Mouse (Mus musculus): ENCODE measurements around the gene Hist1h2ae. TPM values are rescaled to one million over a fixed set of nuclear protein-coding genes. Genes with fewer than 3 reads are reported as not detected.

Gene Hist1h2ae
- polyA plus RNA-seq, 1 experiment from 2014 or later, result 14.5 TPM

Small RNA genes within 50 kb of the gene (microRNA-seq; reads per million reads assigned to microRNA genes)
- not detected for gene Gm44297
- not detected for gene Gm44359
- gene Gm44394, result not detected

Other genes starting within 250 kb of the Hist1h2ae start
- gene Zfp322a, start 202.0 kb downstream of the Hist1h2ae start, polyA plus RNA-seq (2015; fragmentation: Nextera tagmentation; extraction: Ambion mirVana), result 46.2 and 48.2 TPM in 2 replicates
- 9.8 and 10.1 TPM in 2 replicates for gene Abt1, start 147.4 kb downstream of the Hist1h2ae start, polyA plus RNA-seq (2015; fragmentation: Nextera tagmentation; extraction: Ambion mirVana)
- 0.09 and 0.20 TPM in 2 replicates for gene Btn1a1, start 105.3 kb downstream of the Hist1h2ae start, polyA plus RNA-seq (2015; fragmentation: Nextera tagmentation; extraction: Ambion mirVana)
- gene Btn2a2, start 82.4 kb downstream of the Hist1h2ae start, polyA plus RNA-seq (2015; fragmentation: Nextera tagmentation; extraction: Ambion mirVana), result 0.14 TPM in 1 of 2 replicates, not detected in the other
- gene Hist1h4h, start 40.2 kb downstream of the Hist1h2ae start, polyA plus RNA-seq (2015; fragmentation: Nextera tagmentation; extraction: Ambion mirVana), result 2.6 and 2.7 TPM in 2 replicates
- gene Hist1h2af, start 37.3 kb downstream of the Hist1h2ae start, polyA plus RNA-seq (2015; fragmentation: Nextera tagmentation; extraction: Ambion mirVana), result not detected in 2 replicates
- 0.66 TPM in 1 of 2 replicates, not detected in the other for gene Hist1h3g, start 35.8 kb downstream of the Hist1h2ae start, polyA plus RNA-seq (2015; fragmentation: Nextera tagmentation; extraction: Ambion mirVana)
- 0.16 and 0.29 TPM in 2 replicates for gene Hist1h2bh, start 27.8 kb downstream of the Hist1h2ae start, polyA plus RNA-seq (2015; fragmentation: Nextera tagmentation; extraction: Ambion mirVana)
- not detected in 2 replicates for gene Hist1h3f, start 27.2 kb downstream of the Hist1h2ae start, polyA plus RNA-seq (2015; fragmentation: Nextera tagmentation; extraction: Ambion mirVana)
- gene Hist1h4f, start 19.6 kb downstream of the Hist1h2ae start, polyA plus RNA-seq (2015; fragmentation: Nextera tagmentation; extraction: Ambion mirVana), result 0.59 TPM in 1 of 2 replicates, not detected in the other
- 0.07 and 0.10 TPM in 2 replicates for gene Hist1h1d, start 18.0 kb downstream of the Hist1h2ae start, polyA plus RNA-seq (2015; fragmentation: Nextera tagmentation; extraction: Ambion mirVana)
- gene Hist1h3e, start 8.9 kb downstream of the Hist1h2ae start, polyA plus RNA-seq (2015; fragmentation: Nextera tagmentation; extraction: Ambion mirVana), result 0.85 and 0.97 TPM in 2 replicates
- gene Hist1h2bg, start 176 bp upstream of the Hist1h2ae start, polyA plus RNA-seq (2015; fragmentation: Nextera tagmentation; extraction: Ambion mirVana), result 0.79 and 1.4 TPM in 2 replicates
- 0.44 and 0.67 TPM in 2 replicates for gene Hist1h2bf, start 3.0 kb upstream of the Hist1h2ae start, polyA plus RNA-seq (2015; fragmentation: Nextera tagmentation; extraction: Ambion mirVana)
- gene Hist1h2ad, start 3.2 kb upstream of the Hist1h2ae start, polyA plus RNA-seq (2015; fragmentation: Nextera tagmentation; extraction: Ambion mirVana), result 0.57 and 1.3 TPM in 2 replicates
- gene Hist1h3d, start 4.5 kb upstream of the Hist1h2ae start, polyA plus RNA-seq (2015; fragmentation: Nextera tagmentation; extraction: Ambion mirVana), result 0.85 and 1.3 TPM in 2 replicates
- gene Hist1h4d, start 10.4 kb upstream of the Hist1h2ae start, polyA plus RNA-seq (2015; fragmentation: Nextera tagmentation; extraction: Ambion mirVana), result 27.6 and 30.0 TPM in 2 replicates
- gene Hist1h2be, start 49.9 kb upstream of the Hist1h2ae start, polyA plus RNA-seq (2015; fragmentation: Nextera tagmentation; extraction: Ambion mirVana), result 1.0 and 1.1 TPM in 2 replicates
- gene Hist1h1e, start 51.3 kb upstream of the Hist1h2ae start, polyA plus RNA-seq (2015; fragmentation: Nextera tagmentation; extraction: Ambion mirVana), result 4.0 and 5.0 TPM in 2 replicates
- gene Hist1h2ac, start 112.7 kb upstream of the Hist1h2ae start, polyA plus RNA-seq (2015; fragmentation: Nextera tagmentation; extraction: Ambion mirVana), result 0.26 and 0.30 TPM in 2 replicates
- 20.4 and 24.8 TPM in 2 replicates for gene Hist1h2bc, start 113.0 kb upstream of the Hist1h2ae start, polyA plus RNA-seq (2015; fragmentation: Nextera tagmentation; extraction: Ambion mirVana)
- gene Hist1h1t, start 124.6 kb upstream of the Hist1h2ae start, polyA plus RNA-seq (2015; fragmentation: Nextera tagmentation; extraction: Ambion mirVana), result not detected in 2 replicates
- gene Hist1h4c, start 127.2 kb upstream of the Hist1h2ae start, polyA plus RNA-seq (2015; fragmentation: Nextera tagmentation; extraction: Ambion mirVana), result 2.0 and 2.5 TPM in 2 replicates
- gene Hfe, start 139.6 kb upstream of the Hist1h2ae start, polyA plus RNA-seq (2015; fragmentation: Nextera tagmentation; extraction: Ambion mirVana), result 5.4 and 6.7 TPM in 2 replicates
- gene Hist1h1c, start 167.6 kb upstream of the Hist1h2ae start, polyA plus RNA-seq (2015; fragmentation: Nextera tagmentation; extraction: Ambion mirVana), result 8.6 and 10.8 TPM in 2 replicates
- gene Hist1h3c, start 174.4 kb upstream of the Hist1h2ae start, polyA plus RNA-seq (2015; fragmentation: Nextera tagmentation; extraction: Ambion mirVana), result 0.70 and 1.2 TPM in 2 replicates
- 0.49 and 0.66 TPM in 2 replicates for gene Hist1h2bb, start 175.5 kb upstream of the Hist1h2ae start, polyA plus RNA-seq (2015; fragmentation: Nextera tagmentation; extraction: Ambion mirVana)
- gene Hist1h2ab, start 179.9 kb upstream of the Hist1h2ae start, polyA plus RNA-seq (2015; fragmentation: Nextera tagmentation; extraction: Ambion mirVana), result 3.7 and 6.8 TPM in 2 replicates
- 1.7 and 2.7 TPM in 2 replicates for gene Hist1h3b, start 181.0 kb upstream of the Hist1h2ae start, polyA plus RNA-seq (2015; fragmentation: Nextera tagmentation; extraction: Ambion mirVana)
- gene Hist1h4b, start 185.8 kb upstream of the Hist1h2ae start, polyA plus RNA-seq (2015; fragmentation: Nextera tagmentation; extraction: Ambion mirVana), result 1.1 TPM in 1 of 2 replicates, not detected in the other
- gene Hist1h4a, start 190.0 kb upstream of the Hist1h2ae start, polyA plus RNA-seq (2015; fragmentation: Nextera tagmentation; extraction: Ambion mirVana), result not detected in 2 replicates
- 0.89 and 1.2 TPM in 2 replicates for gene Hist1h3a, start 191.2 kb upstream of the Hist1h2ae start, polyA plus RNA-seq (2015; fragmentation: Nextera tagmentation; extraction: Ambion mirVana)
- 0.44 TPM in 1 of 2 replicates, not detected in the other for gene Hist1h1a, start 192.4 kb upstream of the Hist1h2ae start, polyA plus RNA-seq (2015; fragmentation: Nextera tagmentation; extraction: Ambion mirVana)
- 0.07 TPM in 1 of 2 replicates, not detected in the other for gene Trim38, start 198.7 kb upstream of the Hist1h2ae start, polyA plus RNA-seq (2015; fragmentation: Nextera tagmentation; extraction: Ambion mirVana)
- gene Slc17a2, start 235.8 kb upstream of the Hist1h2ae start, polyA plus RNA-seq (2015; fragmentation: Nextera tagmentation; extraction: Ambion mirVana), result not detected in 2 replicates

Measured in hindbrain, embryonic 16.5 days (tissue).